ENCODE assay signal across 25 mouse cellular contexts in genomic region chr17:75532469-75532986, GRCm38 (mm10). TPM values are rescaled to one million over a fixed set of nuclear protein-coding genes. Genes with fewer than 3 reads are reported as not detected.
A peak's percentile ranks its signal among the peaks of the same experiment; 100 is the strongest.
DNase-seq lines count a peak whose midpoint lies in the region; ATAC-seq and TF ChIP-seq lines count a peak whose summit lies in the region.
"Had no signal": no experiment of that assay in that cellular context is flagged by ENCODE, and none has a peak within 500 bp of the region (broad histone marks: within the 10 kb centered on the region; RNA-seq: fewer than 3 reads in every experiment).

No protein-coding gene starts in this region.

- peak; percentile 53 for DNase-seq in heart, adult 11 months
- no peak for DNase-seq in heart, adult 18-20 months
- DNase-seq in kidney, postnatal 25 days, result no peak
- peak; percentile 72 for DNase-seq in kidney, postnatal 0 days (ENCODE audit: low spot score)
- no peak for DNase-seq in kidney, adult 11 months
- DNase-seq in lung, postnatal 4 days, result no peak
- DNase-seq: adrenal gland, adult 2 months; adrenal gland, postnatal 10 days; adrenal gland, postnatal 25 days; cerebellum, adult 11 months; cerebellum, adult 18-20 months; cerebellum, adult 8-10 months; cerebellum, adult 9-11 months; cerebellum, postnatal 14 days; cerebellum, postnatal 36 days; embryo, embryonic 11 days had no signal

- peak; percentile 73 for ATAC-seq in kidney, embryonic 15.5 days (replicated peaks; ENCODE audit: low FRiP score)
- ATAC-seq in kidney, postnatal 0 days (replicated peaks; ENCODE audit: low FRiP score, low read depth), result peak; percentile 37; the same call in 1 of the 2 replicates
- ATAC-seq in lung, embryonic 16.5 days (ENCODE audit: low read depth), result 0 out of 2 replicates have a peak, but pooled peaks have one; percentile 17
- ATAC-seq: forebrain, embryonic 14.5 days; forebrain, embryonic 16.5 days had no signal

- H3K4me3 ChIP-seq in kidney, embryonic 15.5 days (replicated peaks), result no peak overlapping the region
- no peak overlapping the region for H3K4me3 ChIP-seq in kidney, postnatal 0 days (replicated peaks; ENCODE audit: low read depth, low read length)
- no peak overlapping the region for H3K4me3 ChIP-seq in lung, embryonic 16.5 days (ENCODE audit: low read length)
- H3K4me3 ChIP-seq: embryonic facial prominence, embryonic 12.5 days; embryonic facial prominence, embryonic 15.5 days; erythroblast, embryonic 14.5 days; forebrain, embryonic 10.5 days; forebrain, embryonic 12.5 days had no signal

- no peak for TF ChIP-seq CTCF in kidney, postnatal 0 days (IDR thresholded peaks at IDR 0.05; ENCODE audit: low read depth)

- peaks cover 11% of the 10 kb centered on the region for H3K4me1 ChIP-seq in kidney, embryonic 15.5 days
- H3K4me1 ChIP-seq in kidney, postnatal 0 days (replicated peaks; ENCODE audit: insufficient read depth, low read length), result peaks cover 4% of the 10 kb centered on the region; the same call in 1 of the 2 replicates
- H3K4me1 ChIP-seq in lung, embryonic 16.5 days (replicated peaks; ENCODE audit: control insufficient read depth, insufficient read depth, low read length), result no peaks in the 10 kb centered on the region
- H3K4me1 ChIP-seq: embryonic facial prominence, embryonic 12.5 days; embryonic facial prominence, embryonic 15.5 days; forebrain, embryonic 10.5 days; forebrain, embryonic 12.5 days had no signal

- peak overlapping the region; percentile 37; the same call in 1 of the 2 replicates for H3K27ac ChIP-seq in kidney, embryonic 15.5 days
- H3K27ac ChIP-seq in kidney, postnatal 0 days, result no peak overlapping the region
- no peak overlapping the region for H3K27ac ChIP-seq in lung, embryonic 16.5 days (ENCODE audit: low read length)
- H3K27ac ChIP-seq: embryonic facial prominence, embryonic 12.5 days; embryonic facial prominence, embryonic 15.5 days; forebrain, embryonic 10.5 days; forebrain, embryonic 12.5 days had no signal

- H3K4me2 ChIP-seq in kidney, embryonic 15.5 days, result no peak overlapping the region
- no peak overlapping the region for H3K4me2 ChIP-seq in kidney, postnatal 0 days (ENCODE audit: low read length)
- no peak overlapping the region for H3K4me2 ChIP-seq in lung, embryonic 16.5 days (ENCODE audit: low read depth, low read length)
- H3K4me2 ChIP-seq: embryonic facial prominence, embryonic 12.5 days; embryonic facial prominence, embryonic 15.5 days; forebrain, embryonic 12.5 days had no signal

- no peaks in the 10 kb centered on the region for H3K9me3 ChIP-seq in kidney, embryonic 15.5 days (replicated peaks)
- no peaks in the 10 kb centered on the region for H3K9me3 ChIP-seq in kidney, postnatal 0 days (replicated peaks; ENCODE audit: low read length)
- no peaks in the 10 kb centered on the region for H3K9me3 ChIP-seq in lung, embryonic 16.5 days (ENCODE audit: control insufficient read depth, low read length)
- H3K9me3 ChIP-seq: embryonic facial prominence, embryonic 12.5 days; embryonic facial prominence, embryonic 15.5 days; forebrain, embryonic 10.5 days had no signal

- no peak overlapping the region for H3K9ac ChIP-seq in kidney, embryonic 15.5 days
- H3K9ac ChIP-seq in kidney, postnatal 0 days (ENCODE audit: low read depth, low read length), result no peak overlapping the region
- H3K9ac ChIP-seq in lung, embryonic 16.5 days (ENCODE audit: low read length), result no peak overlapping the region
- H3K9ac ChIP-seq: embryonic facial prominence, embryonic 12.5 days; embryonic facial prominence, embryonic 15.5 days; forebrain, embryonic 12.5 days had no signal

- WGBS in kidney, embryonic 15.5 days, result 20% methylated on average over 6 of the region's 6 CpGs
- 21% methylated on average over 6 of the region's 6 CpGs for WGBS in kidney, postnatal 0 days
- 72% methylated on average over 6 of the region's 6 CpGs for WGBS in lung, embryonic 16.5 days

- no peaks in the 10 kb centered on the region for H3K27me3 ChIP-seq in kidney, embryonic 15.5 days
- H3K27me3 ChIP-seq in kidney, postnatal 0 days (ENCODE audit: insufficient read depth, low read length), result no peaks in the 10 kb centered on the region
- no peaks in the 10 kb centered on the region for H3K27me3 ChIP-seq in lung, embryonic 16.5 days (ENCODE audit: control insufficient read depth, insufficient read depth, low read depth, low read length)
- H3K27me3 ChIP-seq: embryonic facial prominence, embryonic 12.5 days; embryonic facial prominence, embryonic 15.5 days; forebrain, embryonic 12.5 days had no signal

- peaks cover 21% of the 10 kb centered on the region for H3K36me3 ChIP-seq in kidney, embryonic 15.5 days
- H3K36me3 ChIP-seq in kidney, postnatal 0 days (ENCODE audit: insufficient read depth, low read length), result 0 out of 2 replicates have a peak, but pooled peaks cover 2% of the 10 kb centered on the region
- 0 out of 2 replicates have a peak, but pooled peaks cover 2% of the 10 kb centered on the region for H3K36me3 ChIP-seq in lung, embryonic 16.5 days (ENCODE audit: control insufficient read depth, insufficient read depth, low read length)

RNA-seq across cellular contexts. Expression of gene Fam98a, which starts 19.2 kb away (rescaled TPM):
- 10 to 100 TPM; 36.8 to 48.8 TPM for total RNA-seq in heart, adult 18-20 months (2021)
- 23.7 and 28.0 TPM in 2 replicates for polyA plus RNA-seq in kidney, embryonic 15.5 days (2015; fragmentation: Nextera tagmentation; extraction: Ambion mirVana)
- polyA plus RNA-seq in kidney, postnatal 0 days (2015; fragmentation: Nextera tagmentation; extraction: Ambion mirVana), result 23.8 and 24.7 TPM in 2 replicates
- 19.6 and 21.1 TPM in 2 replicates for polyA plus RNA-seq in lung, embryonic 16.5 days (2015; fragmentation: Nextera tagmentation; extraction: Ambion mirVana)

Comparison
In these comparisons a context has a peak if more than half of its experiments do, and no peak if none do; other contexts are left out.
1. DNase-seq: peak in heart, adult 11 months (single experiment) and kidney, postnatal 0 days (single experiment); none in heart, adult 18-20 months (0 of 2), kidney, postnatal 25 days (0 of 2), kidney, adult 11 months (single experiment) and lung, postnatal 4 days (0 of 2).
2. ATAC-seq: peak in every context shown above with its lines; median percentile 73 in kidney, embryonic 15.5 days; 37 in kidney, postnatal 0 days; 17 in lung, embryonic 16.5 days.